Mouse (Mus musculus) heart, postnatal 0 days (tissue): Measurements from ENCODE around the gene Pan2. TPM values are rescaled to one million over a fixed set of nuclear protein-coding genes. Genes with fewer than 3 reads are reported as not detected.

Source experiments
- ATAC-seq: fragments of 200-750 bp; cut with Nextera tagmentation; 2 replicates; pipeline ENCODE4 v1.8.0; 2017; ENCODE audit warnings: low read depth, moderate number of reproducible peaks, moderate library complexity; ENCODE audit not compliant: insufficient read depth
- DNase-seq: peaks from one replicate; pipeline ENCODE4 v3.0.0-alpha.2; 2016; ENCODE audit warnings: low spot score
- H3K27ac ChIP-seq: fragments of 300-500 bp; sonication (generic); 2 replicates; pipeline ENCODE4 v1.5.1; 2014; ENCODE audit warnings: low read depth, mild to moderate bottlenecking
- H3K27me3 ChIP-seq: fragments of 300-500 bp; sonication (generic); 2 replicates; pipeline ENCODE4 v1.6.1; 2014; ENCODE audit warnings: low read length, mixed read lengths; ENCODE audit not compliant: control insufficient read depth, insufficient read depth
- H3K36me3 ChIP-seq: fragments of 300-500 bp; sonication (generic); replicated peaks from 2 replicates; pipeline ENCODE4 v1.6.1; 2014; ENCODE audit warnings: low read length, mixed read lengths; ENCODE audit not compliant: control insufficient read depth, insufficient read depth
- H3K4me1 ChIP-seq: fragments of 300-500 bp; sonication (generic); 2 replicates; pipeline ENCODE4 v1.6.1; 2014; ENCODE audit warnings: antibody characterized with exemption; ENCODE audit not compliant: control insufficient read depth, insufficient read depth
- H3K4me2 ChIP-seq: fragments of 300-500 bp; sonication (generic); 2 replicates; pipeline ENCODE4 v1.6.1; 2014; ENCODE audit warnings: low read depth, mild to moderate bottlenecking, low read length, moderate library complexity
- H3K4me3 ChIP-seq: fragments of 300-500 bp; sonication (generic); 2 replicates; pipeline ENCODE4 v1.5.1; 2014; ENCODE audit warnings: low read depth, low read length
- H3K9ac ChIP-seq: fragments of 300-500 bp; sonication (generic); replicated peaks from 2 replicates; pipeline ENCODE4 v1.6.1; 2014; ENCODE audit warnings: low read depth, low read length, mixed read lengths
- H3K9me3 ChIP-seq: fragments of 300-500 bp; sonication (generic); replicated peaks from 2 replicates; pipeline ENCODE4 v1.6.1; 2016; ENCODE audit warnings: low read length; ENCODE audit not compliant: control insufficient read depth
- CTCF ChIP-seq: IDR thresholded peaks from 2 replicates; pipeline ENCODE4 v1.5.1; 2016; ENCODE audit warnings: antibody characterized with exemption, control low read depth, low read depth
- EP300 ChIP-seq: IDR thresholded peaks from 2 replicates; pipeline ENCODE4 v1.6.1; 2016; ENCODE audit warnings: antibody characterized with exemption, low read depth
- WGBS: fragments of 180-500 bp; shearing (Covaris S2); extraction: QIAGEN DNeasy Blood & Tissue Kit; methylation state at CpG from one replicate; pipeline ENCODE4 v1.1.7; 2014; 5-methylcytosine and 5-hydroxymethylcytosine counted together
- polyA plus RNA-seq: library from polyadenylated mRNA; unstranded; fragments of >200 nt; fragmentation: Nextera tagmentation; extraction: Ambion mirVana; gene quantifications from 2 replicates; pipeline ENCODE4 v1.2.1, GENCODE M21; 2015
- total RNA-seq: library from RNA; depleted of rRNA; stranded (reverse); fragments of >200 nt; gene quantifications from 2 replicates; pipeline ENCODE4 v1.2.3, GENCODE M21; 2014; ENCODE audit warnings: low replicate concordance

Gene Pan2
- total and polyA plus RNA-seq, 2 experiments from 2014 or later: 13.4 to 24.1 TPM

- Histone ChIP-seq H3K27me3 (no peaks in the 10 kb centered on the region), H3K36me3 (peaks cover 19% of the 10 kb centered on the region), H3K4me1 (peaks cover 17% of the 10 kb centered on the region; the same call in 1 of the 2 replicates), H3K27ac (peak overlapping the region; percentile 79; the same call in 1 of the 2 replicates), H3K4me3 (no peak overlapping the region), H3K9ac (0 out of 2 replicates have a peak overlapping the region, but pooled peaks have one; percentile 3), H3K4me2 (peak overlapping the region; percentile 33), H3K9me3 (no peaks in the 10 kb centered on the region)
- ATAC-seq (no peak), DNase-seq (no peak)
- 74% methylated on average over 13 of the region's 13 CpGs for WGBS
- TF ChIP-seq EP300 (no peak), CTCF (no peak)
These were observed 6.6 kb upstream of the Pan2 start for GRCm38 (mm10) chr10:128296370-128297090.

DNA sequence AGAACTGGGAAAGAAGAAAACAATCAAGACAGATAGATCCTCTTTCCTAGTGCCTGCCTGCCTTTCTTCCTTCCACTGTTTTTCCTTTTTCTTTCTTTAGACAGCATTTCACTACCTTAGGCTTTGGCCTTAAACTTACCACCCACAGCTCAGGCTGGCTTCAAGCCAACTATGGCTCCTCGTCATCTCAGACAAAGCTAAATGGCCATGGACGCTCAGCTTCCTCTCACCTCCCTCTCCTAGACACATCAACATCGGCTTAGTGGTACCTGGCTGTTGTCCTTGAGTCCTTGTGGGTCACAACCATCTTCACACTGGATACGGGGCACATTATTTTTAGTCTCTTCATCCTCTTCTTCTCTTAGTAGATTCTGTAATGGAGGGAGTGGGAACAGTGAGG, 5.9 kb upstream of the Pan2 start:
- Histone ChIP-seq H3K27me3 (no peaks in the 10 kb centered on the region), H3K36me3 (peaks cover 12% of the 10 kb centered on the region), H3K4me2 (peak overlapping the region; percentile 33), H3K4me1 (peaks cover 20% of the 10 kb centered on the region), H3K27ac (peak overlapping the region; percentile 79), H3K9me3 (no peaks in the 10 kb centered on the region), H3K9ac (peak overlapping the region; percentile 21; the same call in 1 of the 2 replicates), H3K4me3 (peak overlapping the region; percentile 14)
- DNase-seq (no peak), ATAC-seq (peak; percentile 3; the same call in 1 of the 2 replicates)
- 35% methylated on average over 4 of the region's 4 CpGs for WGBS
- TF ChIP-seq EP300: no peak
- TF ChIP-seq CTCF: no peak

DNA sequence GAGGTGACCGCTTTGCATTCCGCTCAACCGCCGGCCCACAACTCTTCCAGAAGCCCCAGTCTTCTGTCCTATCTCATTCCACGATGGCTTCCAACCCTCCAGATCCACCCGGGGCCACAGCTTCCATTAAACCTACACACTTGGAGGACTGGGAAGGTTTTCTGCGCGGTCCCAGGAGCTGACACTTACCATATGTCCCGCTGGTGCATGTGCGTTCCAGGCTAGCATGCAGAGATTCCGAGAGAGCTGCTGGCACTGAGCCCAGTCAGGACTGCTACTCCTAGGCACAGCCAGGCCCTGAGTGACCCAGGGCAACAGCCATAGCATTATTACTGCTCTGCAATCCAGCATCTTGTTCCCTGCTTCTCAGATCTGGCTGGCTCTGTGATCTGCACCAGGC, 5.5 kb upstream of the Pan2 start:
- DNase-seq (peak; percentile 85), ATAC-seq (peak; percentile 92)
- H3K36me3 ChIP-seq: peaks cover 8% of the 10 kb centered on the region; the same call in 1 of the 2 replicates
- peak overlapping the region; percentile 21 for H3K9ac ChIP-seq
- H3K4me2 ChIP-seq: peak overlapping the region; percentile 33
- peak overlapping the region; percentile 79 for H3K27ac ChIP-seq
- no peaks in the 10 kb centered on the region for H3K9me3 ChIP-seq
- no peak for TF ChIP-seq EP300
- TF ChIP-seq CTCF: no peak
- H3K4me3 ChIP-seq: peak overlapping the region; percentile 14
- no peaks in the 10 kb centered on the region for H3K27me3 ChIP-seq
- 29% methylated on average over 11 of the region's 11 CpGs for WGBS
- H3K4me1 ChIP-seq: peaks cover 24% of the 10 kb centered on the region

DNA sequence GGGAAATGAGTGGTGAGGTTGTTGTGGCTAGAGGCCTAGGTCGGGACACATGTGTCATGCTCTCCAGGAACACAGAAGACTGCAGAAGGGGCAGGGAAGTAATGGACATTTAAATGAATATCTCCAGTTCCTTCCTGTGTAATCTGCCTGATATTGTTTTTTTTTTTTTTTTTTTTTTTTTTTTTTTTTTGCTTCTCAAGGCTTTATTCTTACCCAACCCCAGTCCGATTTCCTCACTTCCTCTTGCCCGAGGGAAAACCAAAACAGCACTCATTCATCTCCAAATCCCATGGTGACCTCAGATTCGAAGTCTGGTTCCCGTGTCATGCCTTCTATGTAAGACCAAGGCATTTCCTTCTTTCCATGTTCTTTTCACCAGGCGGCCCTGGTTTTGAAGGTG, 4.9 kb upstream of the Pan2 start:
- Histone ChIP-seq H3K9me3 (no peaks in the 10 kb centered on the region), H3K4me1 (peaks cover 26% of the 10 kb centered on the region), H3K4me3 (no peak overlapping the region), H3K27ac (peak overlapping the region; percentile 79), H3K4me2 (no peak overlapping the region), H3K9ac (no peak overlapping the region; the same call in 1 of the 2 replicates), H3K36me3 (peaks cover 2% of the 10 kb centered on the region; the same call in 1 of the 2 replicates), H3K27me3 (no peaks in the 10 kb centered on the region)
- DNase-seq (no peak), ATAC-seq (no peak)
- TF ChIP-seq CTCF: no peak
- TF ChIP-seq EP300: no peak
- 62% methylated on average over 6 of the region's 6 CpGs for WGBS

DNA sequence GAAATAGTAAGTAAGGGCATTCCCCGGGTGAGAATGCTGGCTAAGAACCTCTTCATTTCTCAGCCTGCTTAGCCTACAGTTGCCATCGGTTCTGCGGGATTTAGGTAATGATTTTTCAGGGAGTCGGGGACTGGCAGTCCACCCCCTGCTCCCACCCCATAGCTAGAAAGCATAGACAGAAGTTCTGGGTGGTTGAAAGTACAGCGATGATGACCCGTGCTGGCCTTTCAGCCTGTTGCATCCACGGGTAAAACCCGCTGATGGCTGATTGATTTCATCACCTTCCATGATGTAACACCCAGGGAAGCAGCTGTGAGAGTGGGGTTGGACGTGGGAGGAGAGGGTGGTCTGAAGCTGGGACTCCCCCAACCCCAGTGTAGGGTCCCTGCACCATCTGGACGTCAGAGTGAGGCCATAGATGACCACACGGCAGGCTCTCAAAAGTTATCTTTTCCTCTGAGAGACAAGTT, 4.4 kb upstream of the Pan2 start, which contains the start of gene Il23a:
Gene Il23a, minus strand, starts transcription at position 51 of the 470 bp plus-strand sequence.
- H3K9ac ChIP-seq: peak within 1 kb of the TSS; percentile 21
- DNase-seq (no peak), ATAC-seq (no peak)
- no peak for TF ChIP-seq CTCF
- TF ChIP-seq EP300: no peak
- H3K27ac ChIP-seq: peak within 1 kb of the TSS; percentile 79
- H3K36me3 ChIP-seq: no peaks in the 10 kb centered on the region
- H3K27me3 ChIP-seq: no peaks in the 10 kb centered on the region
- peak within 1 kb of the TSS; percentile 14 for H3K4me3 ChIP-seq
- WGBS: 68% methylated on average over 11 of the region's 11 CpGs
- peak within 1 kb of the TSS; percentile 33 for H3K4me2 ChIP-seq
- H3K4me1 ChIP-seq: peaks cover 28% of the 10 kb centered on the region
- H3K9me3 ChIP-seq: no peaks in the 10 kb centered on the region
